Mouse (Mus musculus): ENCODE data around the gene Tex14. TPM values are rescaled to one million over a fixed set of nuclear protein-coding genes. Genes with fewer than 3 reads are reported as not detected.

The Tex14 gene
- polyA plus RNA-seq, 1 experiment from 2014 or later, result 0.45 TPM

- no peak overlapping the region for H3K27ac ChIP-seq (ENCODE audit: low read depth, low read length)
- ATAC-seq (ENCODE audit: insufficient read depth, low FRiP score, low TSS enrichment) (no peak), DNase-seq (ENCODE audit: low spot score) (no peak)
- H3K4me3 ChIP-seq (ENCODE audit: low read depth, low read length), result no peak overlapping the region
- no peaks in the 10 kb centered on the region; the same call in 1 of the 2 replicates for H3K4me1 ChIP-seq (ENCODE audit: control insufficient read depth, insufficient read depth, low read length)
- H3K9me3 ChIP-seq (ENCODE audit: control insufficient read depth, low read length), result no peaks in the 10 kb centered on the region
- H3K36me3 ChIP-seq (ENCODE audit: control insufficient read depth, insufficient read depth, low read length), result no peaks in the 10 kb centered on the region
- no peak overlapping the region for H3K9ac ChIP-seq (ENCODE audit: low read length)
- 78% methylated on average over 5 of the region's 5 CpGs for WGBS
- H3K4me2 ChIP-seq (ENCODE audit: low read depth), result no peak overlapping the region
- no peaks in the 10 kb centered on the region for H3K27me3 ChIP-seq (ENCODE audit: control insufficient read depth, insufficient read depth, low read length)
Observed at GRCm38 (mm10) chr11:87523466-87523865, 118.6 kb downstream of the Tex14 start.

GRCm38 (mm10) chr11:87523967-87524366, 119.1 kb downstream of the Tex14 start:
- H3K27ac ChIP-seq (ENCODE audit: low read depth, low read length), result no peak overlapping the region
- no peak overlapping the region for H3K9ac ChIP-seq (ENCODE audit: low read length)
- DNase-seq (ENCODE audit: low spot score) (no peak), ATAC-seq (ENCODE audit: insufficient read depth, low FRiP score, low TSS enrichment) (no peak)
- H3K4me3 ChIP-seq (ENCODE audit: low read depth, low read length), result no peak overlapping the region
- no peaks in the 10 kb centered on the region for H3K9me3 ChIP-seq (ENCODE audit: control insufficient read depth, low read length)
- no peaks in the 10 kb centered on the region for H3K27me3 ChIP-seq (ENCODE audit: control insufficient read depth, insufficient read depth, low read length)
- no peaks in the 10 kb centered on the region; the same call in 1 of the 2 replicates for H3K4me1 ChIP-seq (ENCODE audit: control insufficient read depth, insufficient read depth, low read length)
- no peaks in the 10 kb centered on the region for H3K36me3 ChIP-seq (ENCODE audit: control insufficient read depth, insufficient read depth, low read length)
- no peak overlapping the region for H3K4me2 ChIP-seq (ENCODE audit: low read depth)

GRCm38 (mm10) chr11:87524780-87525179, 119.9 kb downstream of the Tex14 start:
- Histone ChIP-seq H3K9me3 (ENCODE audit: control insufficient read depth, low read length) (no peaks in the 10 kb centered on the region), H3K4me2 (ENCODE audit: low read depth) (no peak overlapping the region), H3K4me1 (ENCODE audit: control insufficient read depth, insufficient read depth, low read length) (no peaks in the 10 kb centered on the region; the same call in 1 of the 2 replicates), H3K36me3 (ENCODE audit: control insufficient read depth, insufficient read depth, low read length) (no peaks in the 10 kb centered on the region), H3K9ac (ENCODE audit: low read length) (no peak overlapping the region), H3K4me3 (ENCODE audit: low read depth, low read length) (no peak overlapping the region), H3K27ac (ENCODE audit: low read depth, low read length) (no peak overlapping the region), H3K27me3 (ENCODE audit: control insufficient read depth, insufficient read depth, low read length) (no peaks in the 10 kb centered on the region)
- DNase-seq (ENCODE audit: low spot score) (no peak), ATAC-seq (ENCODE audit: insufficient read depth, low FRiP score, low TSS enrichment) (no peak)

- Histone ChIP-seq H3K4me2 (ENCODE audit: low read depth) (no peak overlapping the region), H3K4me3 (ENCODE audit: low read depth, low read length) (no peak overlapping the region), H3K4me1 (ENCODE audit: control insufficient read depth, insufficient read depth, low read length) (no peaks in the 10 kb centered on the region; the same call in 1 of the 2 replicates), H3K27me3 (ENCODE audit: control insufficient read depth, insufficient read depth, low read length) (no peaks in the 10 kb centered on the region), H3K9me3 (ENCODE audit: control insufficient read depth, low read length) (no peaks in the 10 kb centered on the region), H3K36me3 (ENCODE audit: control insufficient read depth, insufficient read depth, low read length) (no peaks in the 10 kb centered on the region), H3K9ac (ENCODE audit: low read length) (no peak overlapping the region), H3K27ac (ENCODE audit: low read depth, low read length) (no peak overlapping the region)
- WGBS, result 75% methylated on average over 3 of the region's 3 CpGs
- ATAC-seq (ENCODE audit: insufficient read depth, low FRiP score, low TSS enrichment) (no peak), DNase-seq (ENCODE audit: low spot score) (no peak)
Observed at GRCm38 (mm10) chr11:87527364-87527763, 122.5 kb downstream of the Tex14 start.

GRCm38 (mm10) chr11:87527990-87528389, 123.1 kb downstream of the Tex14 start:
- Histone ChIP-seq H3K4me3 (ENCODE audit: low read depth, low read length) (no peak overlapping the region), H3K27ac (ENCODE audit: low read depth, low read length) (no peak overlapping the region), H3K9me3 (ENCODE audit: control insufficient read depth, low read length) (no peaks in the 10 kb centered on the region), H3K4me2 (ENCODE audit: low read depth) (no peak overlapping the region), H3K4me1 (ENCODE audit: control insufficient read depth, insufficient read depth, low read length) (no peaks in the 10 kb centered on the region; the same call in 1 of the 2 replicates), H3K27me3 (ENCODE audit: control insufficient read depth, insufficient read depth, low read length) (no peaks in the 10 kb centered on the region), H3K36me3 (ENCODE audit: control insufficient read depth, insufficient read depth, low read length) (no peaks in the 10 kb centered on the region), H3K9ac (ENCODE audit: low read length) (no peak overlapping the region)
- no peak for ATAC-seq (ENCODE audit: insufficient read depth, low FRiP score, low TSS enrichment)
- DNase-seq (ENCODE audit: low spot score), result peak; percentile 23
- 49% methylated on average over 4 of the region's 4 CpGs for WGBS

GRCm38 (mm10) chr11:87531695-87532094, 126.8 kb downstream of the Tex14 start:
- Histone ChIP-seq H3K4me2 (ENCODE audit: low read depth) (no peak overlapping the region), H3K27me3 (ENCODE audit: control insufficient read depth, insufficient read depth, low read length) (no peaks in the 10 kb centered on the region), H3K27ac (ENCODE audit: low read depth, low read length) (no peak overlapping the region), H3K36me3 (ENCODE audit: control insufficient read depth, insufficient read depth, low read length) (no peaks in the 10 kb centered on the region), H3K4me1 (ENCODE audit: control insufficient read depth, insufficient read depth, low read length) (no peaks in the 10 kb centered on the region), H3K9ac (ENCODE audit: low read length) (no peak overlapping the region), H3K4me3 (ENCODE audit: low read depth, low read length) (no peak overlapping the region), H3K9me3 (ENCODE audit: control insufficient read depth, low read length) (no peaks in the 10 kb centered on the region)
- no peak for ATAC-seq (ENCODE audit: insufficient read depth, low FRiP score, low TSS enrichment)
- WGBS, result 53% methylated on average over 6 of the region's 6 CpGs
- DNase-seq (ENCODE audit: low spot score), result peak; percentile 28

- H3K36me3 ChIP-seq (ENCODE audit: control insufficient read depth, insufficient read depth, low read length), result no peaks in the 10 kb centered on the region
- DNase-seq (ENCODE audit: low spot score) (no peak), ATAC-seq (ENCODE audit: insufficient read depth, low FRiP score, low TSS enrichment) (no peak)
- 44% methylated on average over 8 of the region's 8 CpGs for WGBS
- H3K9me3 ChIP-seq (ENCODE audit: control insufficient read depth, low read length), result no peaks in the 10 kb centered on the region
- H3K4me3 ChIP-seq (ENCODE audit: low read depth, low read length), result no peak overlapping the region
- H3K4me1 ChIP-seq (ENCODE audit: control insufficient read depth, insufficient read depth, low read length), result no peaks in the 10 kb centered on the region
- H3K27ac ChIP-seq (ENCODE audit: low read depth, low read length), result no peak overlapping the region
- no peaks in the 10 kb centered on the region for H3K27me3 ChIP-seq (ENCODE audit: control insufficient read depth, insufficient read depth, low read length)
- H3K4me2 ChIP-seq (ENCODE audit: low read depth), result no peak overlapping the region
- no peak overlapping the region for H3K9ac ChIP-seq (ENCODE audit: low read length)
Observed at GRCm38 (mm10) chr11:87542285-87542684, 137.4 kb downstream of the Tex14 start.

GRCm38 (mm10) chr11:87542906-87543305, 138.0 kb downstream of the Tex14 start:
- ATAC-seq (ENCODE audit: insufficient read depth, low FRiP score, low TSS enrichment), result no peak
- no peaks in the 10 kb centered on the region for H3K36me3 ChIP-seq (ENCODE audit: control insufficient read depth, insufficient read depth, low read length)

GRCm38 (mm10) chr11:87553342-87553741, 148.5 kb downstream of the Tex14 start:
- 74% methylated on average over 4 of the region's 4 CpGs for WGBS
- H3K36me3 ChIP-seq (ENCODE audit: control insufficient read depth, insufficient read depth, low read length), result no peaks in the 10 kb centered on the region
- DNase-seq (ENCODE audit: low spot score) (no peak), ATAC-seq (ENCODE audit: insufficient read depth, low FRiP score, low TSS enrichment) (no peak)
- H3K9me3 ChIP-seq (ENCODE audit: control insufficient read depth, low read length), result no peaks in the 10 kb centered on the region
- H3K4me3 ChIP-seq (ENCODE audit: low read depth, low read length), result no peak overlapping the region
- no peak overlapping the region for H3K27ac ChIP-seq (ENCODE audit: low read depth, low read length)
- no peak overlapping the region for H3K9ac ChIP-seq (ENCODE audit: low read length)
- H3K4me2 ChIP-seq (ENCODE audit: low read depth), result no peak overlapping the region
- H3K4me1 ChIP-seq (ENCODE audit: control insufficient read depth, insufficient read depth, low read length), result no peaks in the 10 kb centered on the region
- no peaks in the 10 kb centered on the region for H3K27me3 ChIP-seq (ENCODE audit: control insufficient read depth, insufficient read depth, low read length)

More at GRCm38 (mm10) chr11:87542906-87543305, 138.0 kb downstream of the Tex14 start:
- DNase-seq (ENCODE audit: low spot score), result no peak
- Histone ChIP-seq H3K4me2 (ENCODE audit: low read depth) (no peak overlapping the region), H3K27ac (ENCODE audit: low read depth, low read length) (no peak overlapping the region), H3K4me1 (ENCODE audit: control insufficient read depth, insufficient read depth, low read length) (no peaks in the 10 kb centered on the region), H3K9me3 (ENCODE audit: control insufficient read depth, low read length) (no peaks in the 10 kb centered on the region), H3K4me3 (ENCODE audit: low read depth, low read length) (no peak overlapping the region), H3K9ac (ENCODE audit: low read length) (no peak overlapping the region), H3K27me3 (ENCODE audit: control insufficient read depth, insufficient read depth, low read length) (no peaks in the 10 kb centered on the region)
- 54% methylated on average over 3 of the region's 3 CpGs for WGBS
